7 mouse cellular contexts compared by ENCODE assay signal in the genomic region with DNA sequence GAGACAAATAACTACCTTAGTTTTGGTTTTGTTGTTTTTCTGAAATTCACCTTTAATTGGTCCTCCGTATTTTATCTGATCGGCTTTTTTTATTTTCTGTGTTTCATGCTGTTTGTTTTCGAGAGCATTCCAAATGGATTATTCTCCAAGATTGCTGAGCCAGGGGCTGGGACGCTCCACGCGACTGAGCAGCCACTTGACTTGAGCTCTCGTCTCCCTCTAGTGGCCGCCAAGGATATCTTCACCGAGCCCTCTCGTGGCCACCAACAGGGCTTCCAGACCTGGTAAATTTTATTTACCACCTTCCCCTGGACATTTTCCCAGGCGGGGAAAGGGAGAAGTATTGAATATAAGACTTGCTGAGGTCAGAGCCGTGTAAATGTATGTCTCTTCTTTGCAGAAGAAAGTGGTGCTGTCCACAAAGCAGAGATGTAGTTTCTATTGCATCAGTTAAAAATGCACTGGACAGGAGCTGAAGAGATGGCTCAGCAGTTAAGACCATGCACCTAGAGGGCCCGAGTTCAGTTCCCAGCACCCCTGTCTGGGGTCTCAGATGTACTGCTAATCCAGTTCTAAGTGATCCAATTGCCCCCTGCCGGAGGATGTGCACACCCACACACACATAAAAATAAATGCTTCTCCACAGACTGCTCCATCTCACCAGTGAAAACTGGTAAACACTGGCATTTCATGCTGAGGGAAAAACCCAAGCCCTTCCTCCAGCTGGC.
DNase-seq lines count a peak whose midpoint lies in the region; ATAC-seq lines count a peak whose summit lies in the region.

No protein-coding gene starts in this region.

- peak; percentile 88 for DNase-seq in ZHBTc4 (ENCODE audit: low read depth, low spot score)
- DNase-seq in cerebellum, adult 9-11 months: peak; percentile 63
- DNase-seq in frontal cortex, adult 2 months (ENCODE audit: extremely low spot score in 1 of 2, low spot score in 1 of 2): peak; percentile 23 to 82
- peak; percentile 86 for DNase-seq in hindbrain, embryonic 14.5 days (ENCODE audit: low spot score)
- peak; percentile 56 to 82 for DNase-seq in layer of hippocampus, postnatal 14 days (ENCODE audit: low spot score in 2 of 2)
- peak; percentile 64 for DNase-seq in lung, postnatal 14 days
- DNase-seq in retina, postnatal 1 day: peak; percentile 86

- peak overlapping the region; percentile 24 for H3K9ac ChIP-seq in hindbrain, embryonic 14.5 days

- peak overlapping the region; percentile 27 for H3K4me3 ChIP-seq in hindbrain, embryonic 14.5 days (replicated peaks; ENCODE audit: low read length)

- peaks cover 12% of the 10 kb centered on the region; the same call in 1 of the 2 replicates for H3K4me1 ChIP-seq in hindbrain, embryonic 14.5 days (replicated peaks; ENCODE audit: control insufficient read depth, insufficient read depth, low read length)

- no peaks in the 10 kb centered on the region for H3K9me3 ChIP-seq in hindbrain, embryonic 14.5 days (ENCODE audit: control insufficient read depth, low read length)

- H3K27ac ChIP-seq in hindbrain, embryonic 14.5 days: no peak overlapping the region

- 11% methylated on average over 14 of the region's 14 CpGs for WGBS in hindbrain, embryonic 14.5 days

- ATAC-seq in hindbrain, embryonic 14.5 days (ENCODE audit: low FRiP score): peak; percentile 90

- no peaks in the 10 kb centered on the region for H3K27me3 ChIP-seq in hindbrain, embryonic 14.5 days (ENCODE audit: control insufficient read depth, insufficient read depth, low read length)

- H3K4me2 ChIP-seq in hindbrain, embryonic 14.5 days (replicated peaks): peak overlapping the region; percentile 55

- no peaks in the 10 kb centered on the region for H3K36me3 ChIP-seq in hindbrain, embryonic 14.5 days (replicated peaks; ENCODE audit: control insufficient read depth, insufficient read depth)
